Mouse (Mus musculus) kidney, embryonic 16.5 days (tissue): ENCODE results near the gene Chuk. TPM values are rescaled to one million over a fixed set of nuclear protein-coding genes. Genes with fewer than 3 reads are reported as not detected.

ENCODE experiments used
- ATAC-seq: fragments of 200-750 bp; cut with Nextera tagmentation; 2 replicates; pipeline ENCODE4 v1.8.0; 2017; ENCODE audit warnings: moderate TSS enrichment; ENCODE audit not compliant: low FRiP score, low TSS enrichment
- H3K27ac ChIP-seq: fragments of 300-500 bp; sonication (generic); 2 replicates; pipeline ENCODE4 v1.5.1; 2014; ENCODE audit warnings: low read length
- H3K27me3 ChIP-seq: fragments of 300-500 bp; sonication (generic); 2 replicates; pipeline ENCODE4 v1.6.1; 2014; ENCODE audit warnings: low read length, control low read depth, mixed read lengths; ENCODE audit not compliant: insufficient read depth
- H3K36me3 ChIP-seq: fragments of 300-500 bp; sonication (generic); 2 replicates; pipeline ENCODE4 v1.6.1; 2014; ENCODE audit warnings: low read length, control low read depth, mixed read lengths; ENCODE audit not compliant: insufficient read depth
- H3K4me1 ChIP-seq: fragments of 300-500 bp; sonication (generic); 2 replicates; pipeline ENCODE4 v1.6.1; 2014; ENCODE audit warnings: low read length, control low read depth, mixed read lengths; ENCODE audit not compliant: insufficient read depth
- H3K4me2 ChIP-seq: fragments of 300-500 bp; sonication (generic); replicated peaks from 2 replicates; pipeline ENCODE4 v1.6.1; 2014; ENCODE audit warnings: low read depth, low read length
- H3K4me3 ChIP-seq: fragments of 300-500 bp; sonication (generic); 2 replicates; pipeline ENCODE4 v1.5.1; 2014; ENCODE audit warnings: mild to moderate bottlenecking, low read length
- H3K9ac ChIP-seq: fragments of 300-500 bp; sonication (generic); replicated peaks from 2 replicates; pipeline ENCODE4 v1.6.1; 2014; ENCODE audit warnings: low read length
- H3K9me3 ChIP-seq: fragments of 300-500 bp; sonication (generic); 2 replicates; pipeline ENCODE4 v1.6.1; 2016; ENCODE audit warnings: low read length, control low read depth
- WGBS: fragments of 180-500 bp; shearing (Covaris S2); extraction: QIAGEN DNeasy Blood & Tissue Kit; methylation state at CpG from one replicate; pipeline ENCODE4 v1.1.7; 2014; 5-methylcytosine and 5-hydroxymethylcytosine counted together
- polyA plus RNA-seq: library from polyadenylated mRNA; unstranded; fragments of >200 nt; fragmentation: Nextera tagmentation; extraction: Ambion mirVana; gene quantifications from 2 replicates; pipeline ENCODE4 v1.2.1, GENCODE M21; 2015

Gene Chuk
- polyA plus RNA-seq, 1 experiment from 2014 or later = 52.6 TPM

DNA sequence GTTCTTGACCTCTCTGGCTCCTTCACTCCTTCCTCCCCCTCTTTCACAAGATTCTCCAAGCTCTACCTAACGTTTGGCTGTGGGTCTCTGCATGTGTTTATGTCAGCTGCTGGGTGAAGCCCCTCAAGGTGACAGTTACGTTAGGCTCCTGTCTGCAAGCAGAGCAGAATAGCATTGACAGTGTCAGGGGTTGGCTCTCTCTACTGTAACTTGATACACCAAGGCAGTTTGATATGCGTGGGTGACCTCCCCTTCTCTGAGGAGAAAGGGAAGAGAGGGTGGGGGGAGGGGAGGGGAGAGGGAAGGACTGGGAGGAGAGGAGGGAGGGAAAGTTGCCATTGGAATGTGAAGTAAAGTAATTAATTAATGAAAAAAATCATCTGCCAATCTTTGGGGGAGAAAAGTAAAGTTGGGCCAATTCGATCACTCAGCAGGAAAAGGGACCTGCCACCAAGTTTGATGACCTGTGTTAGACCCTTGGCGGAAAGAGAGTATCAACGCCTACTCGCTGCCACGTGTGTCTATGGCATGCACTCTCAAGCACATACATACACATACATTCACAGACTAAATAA lies 80.2 kb downstream of the Chuk start:
- Histone ChIP-seq H3K9ac (no peak overlapping the region), H3K27ac (peak overlapping the region; percentile 29; the same call in 1 of the 2 replicates), H3K27me3 (no peaks in the 10 kb centered on the region), H3K4me1 (peaks cover 5% of the 10 kb centered on the region), H3K4me2 (no peak overlapping the region), H3K36me3 (no peaks in the 10 kb centered on the region), H3K9me3 (0 out of 2 replicates have a peak, but pooled peaks cover 3% of the 10 kb centered on the region), H3K4me3 (no peak overlapping the region)
- 46% methylated on average over 8 of the region's 8 CpGs for WGBS
- peak; percentile 85; the same call in 1 of the 2 replicates for ATAC-seq

DNA sequence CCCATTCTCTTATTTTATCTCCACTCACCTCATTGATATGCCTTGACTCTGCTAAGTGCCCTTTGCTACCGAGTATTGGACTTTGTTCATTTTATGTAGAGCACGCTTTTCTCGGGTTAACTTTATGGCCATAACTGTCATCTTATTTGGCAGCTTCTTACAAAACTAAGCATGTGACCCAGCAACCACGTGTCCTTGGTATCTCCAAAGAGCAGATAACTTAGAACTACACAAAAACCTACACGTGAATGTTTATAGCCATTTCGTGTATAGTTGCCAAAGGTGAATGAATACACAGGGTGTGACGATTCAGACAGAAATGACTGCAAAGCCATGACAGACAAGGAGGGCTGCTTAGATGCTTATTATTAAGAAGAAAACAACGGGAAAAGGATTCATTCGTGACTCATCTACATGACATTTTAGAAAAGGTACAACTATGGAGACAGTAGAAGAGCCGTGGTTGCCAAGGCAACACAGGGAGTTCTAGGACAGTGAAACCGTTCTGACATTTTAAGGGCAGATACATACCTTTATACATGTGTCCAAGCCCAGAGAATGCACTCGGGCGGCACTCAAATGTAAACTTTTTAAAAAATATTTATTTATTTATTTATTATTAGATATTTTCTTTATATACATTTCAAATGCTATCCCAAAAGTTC lies 82.2 kb downstream of the Chuk start:
- peaks cover 5% of the 10 kb centered on the region for H3K4me1 ChIP-seq
- no peaks in the 10 kb centered on the region for H3K36me3 ChIP-seq
- H3K4me2 ChIP-seq = no peak overlapping the region
- 85% methylated on average over 13 of the region's 13 CpGs for WGBS
- no peaks in the 10 kb centered on the region for H3K27me3 ChIP-seq
- 0 out of 2 replicates have a peak, but pooled peaks cover 3% of the 10 kb centered on the region for H3K9me3 ChIP-seq
- no peak overlapping the region for H3K4me3 ChIP-seq
- no peak overlapping the region for H3K27ac ChIP-seq
- ATAC-seq = no peak
- H3K9ac ChIP-seq = no peak overlapping the region

Other genes starting within 250 kb of the Chuk start
- gene Dnmbp, start 167.3 kb downstream of the Chuk start, polyA plus RNA-seq = 25.4 and 28.6 TPM in 2 replicates
- 80.6 and 81.5 TPM in 2 replicates for gene Cpn1, start 120.9 kb downstream of the Chuk start, polyA plus RNA-seq
- 0.58 and 0.60 TPM in 2 replicates for gene Cyp2c23, start 78.3 kb downstream of the Chuk start, polyA plus RNA-seq
- 57.7 and 58.1 TPM in 2 replicates for gene Erlin1, start 37.7 kb downstream of the Chuk start, polyA plus RNA-seq
- 35.9 and 37.5 TPM in 2 replicates for gene Cwf19l1, start 28.4 kb upstream of the Chuk start, polyA plus RNA-seq
- 82.8 and 85.1 TPM in 2 replicates for gene Bloc1s2, start 39.0 kb upstream of the Chuk start, polyA plus RNA-seq
- 0.05 TPM in 1 of 2 replicates, not detected in the other for gene Pkd2l1, start 85.0 kb upstream of the Chuk start, polyA plus RNA-seq
- gene Scd3, start 95.8 kb upstream of the Chuk start, polyA plus RNA-seq = 0.60 and 0.94 TPM in 2 replicates
- 178 and 193 TPM in 2 replicates for gene Scd2, start 186.2 kb upstream of the Chuk start, polyA plus RNA-seq
- gene Scd4, start 225.6 kb upstream of the Chuk start, polyA plus RNA-seq = 0.12 and 0.17 TPM in 2 replicates